Mouse (Mus musculus) spleen, postnatal 14 days (tissue): ENCODE measurements around the gene Mfsd2b.

Experiments
- DNase-seq, 2 experiments: peaks; one replicate each; pipeline ENCODE4 v3.0.0; 2021 to 2022; ENCODE audit warnings: low spot score in 2 of 2

Mfsd2b gene

GRCm38 (mm10) chr12:4813636-4814035, 60.5 kb downstream of the Mfsd2b start:
- no peak for DNase-seq
